Mouse (Mus musculus): ENCODE data around the gene Plxna2.

DNA sequence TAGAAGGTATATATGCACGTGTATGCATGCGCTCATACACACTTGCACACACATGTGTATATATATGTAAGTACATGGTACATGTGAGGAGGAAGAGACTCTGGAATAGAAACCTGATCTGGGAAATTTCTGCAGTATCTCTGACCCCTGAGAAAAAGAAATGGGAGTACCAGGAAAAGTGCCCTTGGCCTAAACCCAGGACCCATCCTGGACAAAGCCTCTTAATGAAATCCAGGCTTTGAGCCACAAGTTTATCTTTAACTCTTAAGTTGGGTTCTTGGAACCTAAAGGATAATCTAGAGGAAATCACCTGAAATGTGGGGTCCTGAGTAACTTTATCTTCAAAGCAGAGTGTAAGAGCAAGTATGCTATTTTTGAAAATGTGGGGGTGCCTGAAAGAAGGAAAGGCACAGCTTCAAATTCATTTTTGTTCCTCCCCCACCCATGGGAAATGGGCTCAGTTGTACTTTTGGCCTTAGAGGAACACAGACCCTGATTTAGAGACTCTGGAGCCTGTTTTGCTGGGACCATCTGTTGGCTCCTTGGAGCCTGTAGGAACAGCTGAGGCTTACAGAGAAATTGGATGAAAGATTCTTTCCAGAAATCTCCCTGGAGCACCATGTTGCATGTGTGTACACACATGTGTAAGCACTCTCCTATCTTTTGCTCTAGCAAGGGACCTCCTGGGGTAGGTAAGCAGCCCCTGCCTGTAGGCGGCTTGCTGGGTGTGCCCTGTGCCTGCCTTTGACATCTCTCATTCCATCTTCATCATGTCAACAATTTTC, 57.3 kb downstream of the Plxna2 start:
- no peak for TF ChIP-seq CTCF (IDR thresholded peaks at IDR 0.05; ENCODE audit: insufficient read depth, low read depth, low read length)
- no peak for TF ChIP-seq POLR2A (IDR thresholded peaks at IDR 0.05; ENCODE audit: insufficient read depth, low read depth, low read length)

Data from olfactory bulb, adult 2 months (tissue).